Mouse (Mus musculus): ENCODE measurements around the gene Stat4. TPM values are rescaled to one million over a fixed set of nuclear protein-coding genes. Genes with fewer than 3 reads are reported as not detected.

Gene Stat4
- total and polyA plus RNA-seq, 3 experiments: 11.4 to 17.5 (median 16.7) TPM

- no peak for DNase-seq (ENCODE audit: extremely low read depth)
- peaks cover 13 to 26% of the 10 kb centered on the region in 2 experiments for H3K4me1 ChIP-seq (ENCODE audit: control insufficient read depth in 1 of 2, insufficient read depth in 2 of 2)
- in situ Hi-C loops (cut with MboI; ENCODE audit: low pct_ligation_motif_present, low pct_unique_long_range_greater_than_20kb, low sequenced_read_pairs) (no loop called here), dilution Hi-C loops (cut with MboI; ENCODE audit: extremely low pct_ligation_motif_present, extremely low pct_unique_long_range_greater_than_20kb, low sequenced_read_pairs) (no loop called here)
- H3K4me3 ChIP-seq (replicated peaks in 1 of 3; ENCODE audit: low read depth in 2 of 3, low read length in 2 of 3, poor library complexity in 1 of 3): no peak overlapping the region
- H3K79me2 ChIP-seq (replicated peaks; ENCODE audit: control insufficient read depth, extremely low read depth, insufficient read depth, poor library complexity, severe bottlenecking): no peaks in the 10 kb centered on the region; the same call in 1 of the 2 replicates
- peaks cover 2 to 8% of the 10 kb centered on the region in 2 experiments for H3K36me3 ChIP-seq (replicated peaks in 1 of 2; ENCODE audit: control insufficient read depth in 1 of 2, insufficient read depth in 1 of 2, low read length in 1 of 2)
- H3K27me3 ChIP-seq (replicated peaks): no peaks in the 10 kb centered on the region
- no peaks in the 10 kb centered on the region for H3K9me3 ChIP-seq (replicated peaks; ENCODE audit: low read length)
- TF ChIP-seq NRF1 (IDR thresholded peaks at IDR 0.05; ENCODE audit: low read depth, low read length) (no peak), ELF1 (IDR thresholded peaks at IDR 0.05; ENCODE audit: low read depth, low read length) (no peak), MAFK (IDR thresholded peaks at IDR 0.05; ENCODE audit: insufficient replicate concordance, low read length) (no peak), MYC (IDR thresholded peaks at IDR 0.05; ENCODE audit: low read depth, low read length) (no peak), SMC3 (IDR thresholded peaks at IDR 0.05; ENCODE audit: low read depth, low read length) (no peak), IRF4 (IDR thresholded peaks at IDR 0.05; ENCODE audit: low read depth, low read length) (no peak), NELFE (IDR thresholded peaks at IDR 0.05; ENCODE audit: low read depth, low read length) (no peak), JUND (conservative IDR thresholded peaks at IDR 0.05; ENCODE audit: low read depth, low read length) (no peak), ZKSCAN1 (IDR thresholded peaks at IDR 0.05; ENCODE audit: borderline replicate concordance, low read depth, low read length) (no peak), GABPA (IDR thresholded peaks at IDR 0.05; ENCODE audit: insufficient replicate concordance, low read depth, low read length) (no peak), USF1 (IDR thresholded peaks at IDR 0.05; ENCODE audit: low read depth, low read length) (no peak), POLR2A (IDR thresholded peaks at IDR 0.05; ENCODE audit: low read depth, low read length) (no peak), TBP (conservative IDR thresholded peaks at IDR 0.05; ENCODE audit: low read depth, low read length) (no peak), ZC3H11A (IDR thresholded peaks at IDR 0.05; ENCODE audit: low read depth, low read length) (no peak), CHD2 (IDR thresholded peaks at IDR 0.05; ENCODE audit: low read length) (no peak), MAZ (IDR thresholded peaks at IDR 0.05; ENCODE audit: low read depth, low read length) (no peak), ZNF384 (IDR thresholded peaks at IDR 0.05; ENCODE audit: low read depth, low read length) (no peak), UBTF (IDR thresholded peaks at IDR 0.05; ENCODE audit: low read depth, low read length) (no peak)
- no peak overlapping the region for H3K4me2 ChIP-seq (ENCODE audit: insufficient read depth, low read depth, poor library complexity, severe bottlenecking)
- H3K27ac ChIP-seq (ENCODE audit: insufficient read depth, low read depth): no peak overlapping the region
- H3K9ac ChIP-seq (ENCODE audit: insufficient read depth, low read depth): no peak overlapping the region
Observed at GRCm38 (mm10) chr1:52012757-52013156, 25.8 kb downstream of the Stat4 start.

- H3K27ac ChIP-seq (ENCODE audit: insufficient read depth, low read depth): no peak overlapping the region
- in situ Hi-C loops (cut with MboI; ENCODE audit: low pct_ligation_motif_present, low pct_unique_long_range_greater_than_20kb, low sequenced_read_pairs): loop anchor here (5.0 kb wide), 1 partner anchor 38 kb away; no protein-coding TSS in a partner anchor
Observed at GRCm38 (mm10) chr1:52019621-52020020, 32.7 kb downstream of the Stat4 start.

More at GRCm38 (mm10) chr1:52019621-52020020, 32.7 kb downstream of the Stat4 start:
- no peak overlapping the region for H3K9ac ChIP-seq (ENCODE audit: insufficient read depth, low read depth)
- peaks cover under 1 to 14% of the 10 kb centered on the region in 2 experiments for H3K36me3 ChIP-seq (replicated peaks in 1 of 2; ENCODE audit: control insufficient read depth in 1 of 2, insufficient read depth in 1 of 2, low read length in 1 of 2)
- dilution Hi-C loops (cut with MboI; ENCODE audit: extremely low pct_ligation_motif_present, extremely low pct_unique_long_range_greater_than_20kb, low sequenced_read_pairs): no loop called here
- no peak overlapping the region for H3K4me3 ChIP-seq (replicated peaks in 1 of 3; ENCODE audit: low read depth in 2 of 3, low read length in 2 of 3, poor library complexity in 1 of 3)
- H3K27me3 ChIP-seq (replicated peaks): no peaks in the 10 kb centered on the region
- TF ChIP-seq ZC3H11A (IDR thresholded peaks at IDR 0.05; ENCODE audit: low read depth, low read length) (no peak), CHD1 (IDR thresholded peaks at IDR 0.05; ENCODE audit: low read depth, low read length) (no peak), USF1 (IDR thresholded peaks at IDR 0.05; ENCODE audit: low read depth, low read length) (no peak)
- H3K9me3 ChIP-seq (replicated peaks; ENCODE audit: low read length): peaks cover 4% of the 10 kb centered on the region
- no peak for DNase-seq (ENCODE audit: extremely low read depth)
- H3K79me2 ChIP-seq (replicated peaks; ENCODE audit: control insufficient read depth, extremely low read depth, insufficient read depth, poor library complexity, severe bottlenecking): no peaks in the 10 kb centered on the region
- H3K4me1 ChIP-seq (ENCODE audit: control insufficient read depth in 1 of 2, insufficient read depth in 2 of 2): peaks cover 12 to 27% of the 10 kb centered on the region in 2 experiments
- no peak overlapping the region for H3K4me2 ChIP-seq (ENCODE audit: insufficient read depth, low read depth, poor library complexity, severe bottlenecking)
